Mouse (Mus musculus) erythroid progenitor cell, adult 5-6 weeks (primary cell): Measurements from ENCODE around the gene Trim17. TPM values are rescaled to one million over a fixed set of nuclear protein-coding genes. Genes with fewer than 3 reads are reported as not detected.
"Not testable (repeated sequence)": the region's sequence is repeated elsewhere in the genome, so short reads cannot be mapped to it uniquely, and the experiment has no call there.

Experiments used
- ATAC-seq: replicated peaks from 2 replicates; pipeline ENCODE4 v1.8.0; 2016; ENCODE audit warnings: moderate number of reproducible peaks, mild to moderate bottlenecking, moderate TSS enrichment, inconsistent platforms; ENCODE audit not compliant: poor library complexity, low FRiP score, severe bottlenecking
- total RNA-seq, 2 experiments: library from RNA; stranded (forward) in 1 of 2; stranded (reverse) in 1 of 2; fragments of 150-400 nt in 1 of 2; fragments of 186-747, 209-891 nt in 1 of 2; gene quantifications; 2 replicates each; pipeline versions ENCODE4 v1.2.3 to v1.2.4; 2015 to 2017; ENCODE audit warnings: low replicate concordance in 2 of 2

Trim17 gene
- total RNA-seq, 2 experiments from 2014 or later: 0.84 to 1.2 TPM

DNA sequence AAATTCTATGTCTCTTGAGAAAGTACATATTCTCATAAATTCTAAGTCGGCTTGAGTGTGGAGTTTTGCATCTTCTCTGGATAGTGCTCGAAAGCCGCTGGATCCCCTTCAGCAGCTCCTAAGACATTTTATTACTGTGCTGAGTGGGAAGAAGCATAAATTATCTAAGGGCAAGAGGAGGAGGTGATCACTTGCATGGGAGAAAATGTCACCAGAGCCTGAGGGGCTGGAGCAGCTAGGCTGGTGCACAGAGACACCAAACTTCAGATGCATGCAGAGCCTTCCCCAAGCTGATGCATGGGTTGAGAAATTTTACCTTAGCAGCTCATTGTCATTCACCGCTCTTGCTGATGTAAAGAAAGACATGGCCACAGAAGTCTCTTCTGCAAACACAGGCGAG, 10.3 kb upstream of the Trim17 start:
- no peak for ATAC-seq

DNA sequence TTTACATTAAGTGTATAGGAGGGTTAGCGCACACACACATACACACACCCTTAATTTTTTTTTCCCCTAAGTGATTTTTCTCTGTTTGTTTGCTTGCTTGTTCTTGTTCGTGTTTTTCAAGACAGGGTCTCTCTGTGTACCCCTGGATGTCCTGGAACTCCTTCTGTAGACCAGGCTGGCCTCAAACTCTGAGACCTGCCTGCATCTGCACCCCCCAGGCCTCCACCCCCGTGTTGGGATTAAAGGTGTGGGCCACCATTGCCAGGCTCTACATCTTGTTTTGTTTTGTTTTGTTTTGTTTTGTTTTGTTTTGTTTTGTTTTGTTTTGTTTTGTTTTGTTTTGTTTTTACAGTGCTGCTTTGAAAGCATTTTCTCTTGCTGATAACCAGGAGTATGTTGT, 7.2 kb upstream of the Trim17 start:
- ATAC-seq: no peak

DNA sequence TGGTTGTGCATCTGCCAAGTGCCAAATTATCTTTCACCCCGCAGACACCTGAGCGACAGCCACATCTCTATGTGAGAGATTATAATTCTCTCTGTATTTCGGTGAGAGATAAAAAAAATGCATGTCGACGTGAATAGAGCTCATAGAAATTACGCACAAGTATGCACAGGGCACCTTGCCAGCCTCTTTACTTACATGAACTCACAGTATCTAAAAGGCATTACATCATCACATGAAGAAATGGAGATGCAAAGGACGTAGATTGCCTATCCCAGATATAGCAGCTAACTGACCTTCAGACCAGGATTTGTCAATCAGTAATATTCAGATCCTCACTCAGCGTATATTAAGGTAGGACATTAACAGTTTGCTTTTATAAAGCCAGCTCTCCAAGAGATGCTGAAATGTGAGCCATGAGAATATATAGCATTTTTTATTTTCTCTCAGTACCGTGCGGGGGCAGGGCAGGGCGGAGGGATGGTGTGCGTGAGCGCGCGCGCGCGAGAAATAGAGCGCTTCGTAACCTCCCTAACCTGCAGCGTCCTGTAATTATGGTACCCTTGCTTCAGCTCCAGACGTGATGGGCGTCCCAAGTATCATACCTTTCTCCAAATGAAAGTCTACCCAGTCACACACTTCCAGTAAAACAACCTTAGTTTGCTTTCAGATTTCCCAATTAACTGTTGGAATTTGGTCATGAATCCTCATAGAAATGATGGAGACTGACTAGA, 6.5 kb upstream of the Trim17 start:
- peak; percentile 74 for ATAC-seq

DNA sequence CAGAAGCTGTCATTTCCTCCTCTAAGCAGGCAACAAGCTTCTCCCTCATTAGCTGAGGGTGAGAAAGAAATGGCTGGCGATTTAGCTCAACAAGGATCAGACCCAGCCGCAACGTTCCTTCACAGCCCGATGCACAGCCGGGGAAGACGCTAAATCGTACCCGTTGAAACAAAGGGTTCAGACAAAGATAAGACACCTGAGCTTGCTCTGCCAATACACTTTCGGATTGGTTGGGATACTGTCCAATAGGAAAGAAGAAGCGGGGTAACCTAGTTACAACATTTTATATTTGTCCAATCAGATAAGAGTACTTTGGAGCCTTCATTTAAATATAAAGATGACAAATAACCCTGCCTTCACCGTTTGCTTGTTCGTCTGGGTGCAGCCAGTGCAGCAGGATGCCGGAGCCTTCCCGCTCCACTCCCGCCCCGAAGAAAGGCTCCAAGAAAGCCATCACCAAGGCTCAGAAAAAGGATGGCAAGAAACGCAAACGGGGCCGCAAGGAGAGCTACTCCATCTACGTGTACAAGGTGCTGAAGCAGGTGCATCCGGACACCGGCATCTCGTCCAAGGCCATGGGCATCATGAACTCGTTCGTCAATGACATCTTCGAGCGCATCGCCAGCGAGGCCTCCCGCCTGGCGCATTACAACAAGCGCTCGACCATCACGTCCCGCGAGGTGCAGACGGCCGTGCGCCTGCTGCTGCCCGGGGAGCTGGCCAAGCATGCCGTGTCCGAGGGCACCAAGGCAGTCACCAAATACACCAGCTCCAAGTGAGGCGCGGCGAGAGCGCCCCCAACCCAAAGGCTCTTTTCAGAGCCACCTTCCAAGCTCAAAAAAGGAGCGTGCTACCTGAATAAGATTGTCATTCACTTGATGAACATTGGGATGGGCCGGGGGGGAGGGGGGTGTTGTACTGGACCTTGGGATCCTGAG, 5.7 kb upstream of the Trim17 start, which contains the start of gene Hist3h2ba:
TSS of gene Hist3h2ba (plus strand) at position 379 of the 938 bp plus-strand sequence.
- peak; percentile 75 for ATAC-seq

DNA sequence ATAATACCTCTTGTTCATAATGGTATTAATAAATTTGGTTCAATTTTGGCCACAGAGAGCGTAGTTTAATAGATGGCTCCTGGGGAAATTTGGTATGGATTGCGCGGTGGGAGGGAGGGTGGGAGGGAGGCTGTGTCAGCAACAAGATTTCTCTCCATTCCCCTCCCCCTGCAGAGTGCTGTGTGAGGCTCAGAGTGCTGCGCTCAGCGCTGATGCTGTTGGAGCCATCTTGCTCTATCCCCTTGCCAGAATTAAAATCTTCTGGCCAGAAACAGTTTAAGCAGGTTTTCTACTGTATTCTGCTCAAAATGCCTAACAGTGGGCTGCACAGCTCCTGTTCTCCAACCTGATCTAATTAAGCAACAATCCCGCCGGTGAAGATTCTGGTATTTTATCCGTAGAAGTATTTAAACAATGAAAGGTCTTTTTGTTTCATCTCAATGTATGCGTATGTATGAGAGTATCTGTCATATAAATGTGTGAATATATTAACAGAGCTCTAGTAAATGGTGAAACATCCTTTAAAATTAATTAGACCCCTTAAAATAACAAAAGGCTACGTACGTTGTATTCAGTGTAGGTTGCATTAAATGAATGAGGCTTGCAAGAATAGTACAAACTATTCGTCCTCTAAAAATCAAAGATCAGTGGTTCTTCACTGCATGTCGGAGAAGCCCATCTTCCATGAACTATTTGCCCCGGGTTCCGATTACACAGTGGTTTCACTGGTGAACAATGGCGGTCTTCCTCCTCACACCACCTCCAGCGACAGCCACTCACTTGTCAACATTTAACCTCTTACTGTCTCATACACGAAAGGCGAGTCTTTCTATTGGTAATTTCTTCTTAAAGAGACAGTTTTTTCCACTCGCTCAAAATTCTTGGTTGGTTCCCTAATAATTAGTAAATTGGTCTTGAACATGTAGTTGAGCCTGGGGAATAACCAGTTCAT, 4.7 kb upstream of the Trim17 start:
- ATAC-seq: no peak

DNA sequence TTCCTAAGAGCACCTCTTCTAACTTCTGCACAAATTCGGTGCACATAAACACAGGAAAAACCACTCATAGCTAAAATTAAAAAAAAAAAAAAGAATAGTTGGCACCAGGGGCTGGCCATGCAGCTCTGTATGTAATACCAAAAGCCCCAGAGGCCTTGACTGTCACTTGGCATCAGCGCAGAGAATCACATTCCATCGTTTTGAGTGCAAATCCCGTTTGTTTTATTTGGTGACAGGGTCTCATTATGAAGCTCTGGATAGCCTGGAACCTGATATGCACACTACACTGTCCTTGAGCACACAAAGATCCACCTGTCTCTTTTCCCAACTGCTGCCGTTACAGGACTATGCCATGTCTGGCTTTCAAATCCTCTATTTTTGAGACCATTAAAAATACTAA, 3.3 kb upstream of the Trim17 start:
- no peak for ATAC-seq

DNA sequence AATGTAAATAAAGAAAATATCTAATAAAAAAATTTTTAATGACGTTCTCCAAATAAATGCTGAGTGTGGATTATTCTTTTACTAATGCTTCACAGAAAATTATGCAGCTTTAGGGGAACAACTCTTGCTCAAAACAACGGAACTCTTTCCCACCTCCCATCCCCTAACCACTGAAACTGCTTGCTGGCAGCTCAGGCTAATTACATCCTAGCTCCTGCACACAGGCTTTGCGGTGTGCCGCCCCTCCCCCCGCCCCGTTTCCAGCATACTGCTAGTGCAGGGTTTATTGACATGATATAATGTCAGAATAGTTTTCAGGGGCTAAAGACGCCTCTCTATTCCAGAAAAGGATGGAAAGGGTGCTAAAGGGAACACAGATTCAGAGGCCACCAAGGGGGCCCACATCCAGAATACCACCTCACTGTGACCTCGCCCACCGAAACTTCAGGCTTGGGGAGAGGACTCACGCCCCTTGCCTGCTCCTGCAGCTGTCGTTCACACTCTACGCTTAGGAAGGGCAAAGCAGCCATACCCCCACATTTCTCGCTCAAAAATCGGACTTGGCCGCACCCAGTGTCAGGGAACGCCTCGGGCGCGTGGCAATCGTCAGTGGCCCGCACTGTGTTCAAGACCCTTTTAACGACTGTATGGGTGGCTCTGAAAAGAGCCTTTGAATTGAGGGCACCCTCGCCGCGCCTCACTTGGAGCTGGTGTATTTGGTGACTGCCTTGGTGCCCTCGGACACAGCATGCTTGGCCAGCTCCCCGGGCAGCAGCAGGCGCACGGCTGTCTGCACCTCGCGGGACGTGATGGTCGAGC, 925 bp upstream of the Trim17 start:
- ATAC-seq: peak; percentile 16

DNA sequence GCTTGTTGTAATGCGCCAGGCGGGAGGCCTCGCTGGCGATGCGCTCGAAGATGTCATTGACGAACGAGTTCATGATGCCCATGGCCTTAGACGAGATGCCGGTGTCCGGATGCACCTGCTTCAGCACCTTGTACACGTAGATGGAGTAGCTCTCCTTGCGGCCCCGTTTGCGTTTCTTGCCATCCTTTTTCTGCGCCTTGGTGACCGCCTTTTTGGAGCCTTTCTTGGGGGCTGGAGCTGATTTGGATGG, 390 bp upstream of the Trim17 start:
- ATAC-seq: not testable (repeated sequence)

DNA sequence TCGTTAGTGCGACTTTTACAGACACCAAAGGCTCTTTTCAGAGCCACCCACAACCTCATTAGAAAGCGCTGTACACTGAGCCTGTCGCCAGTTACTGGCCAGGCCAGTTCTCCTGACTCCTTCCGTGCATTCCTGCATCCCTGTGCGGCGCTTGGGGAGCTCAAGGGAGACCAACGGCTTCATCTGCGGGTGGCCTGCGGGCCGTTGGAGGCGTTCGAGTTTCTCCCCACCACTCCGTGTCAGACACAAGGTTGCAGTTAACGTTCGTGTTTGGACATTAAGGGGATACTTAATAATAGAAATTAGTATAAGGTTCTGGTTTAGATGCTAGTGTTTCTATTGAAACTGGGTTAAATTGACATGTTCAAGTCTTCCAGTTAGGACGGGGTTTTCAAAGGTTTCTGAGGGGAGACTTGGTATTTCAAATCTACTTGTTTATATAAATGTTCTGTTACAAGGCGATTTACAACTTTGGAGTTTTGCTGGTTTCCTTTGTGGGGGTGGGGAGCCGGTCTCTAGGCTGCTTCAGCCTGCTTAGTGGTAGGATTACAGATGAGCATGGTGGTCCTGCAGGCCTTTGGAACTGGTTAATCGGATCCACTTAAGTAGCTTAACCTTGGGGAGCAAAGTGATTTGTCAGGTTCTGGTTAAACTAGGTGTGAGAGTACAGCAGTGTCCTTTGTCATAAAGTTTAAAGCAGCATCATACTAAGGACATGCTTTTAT, 820 bp downstream of the Trim17 start:
- ATAC-seq: peak; percentile 3; the same call in 1 of the 2 replicates

DNA sequence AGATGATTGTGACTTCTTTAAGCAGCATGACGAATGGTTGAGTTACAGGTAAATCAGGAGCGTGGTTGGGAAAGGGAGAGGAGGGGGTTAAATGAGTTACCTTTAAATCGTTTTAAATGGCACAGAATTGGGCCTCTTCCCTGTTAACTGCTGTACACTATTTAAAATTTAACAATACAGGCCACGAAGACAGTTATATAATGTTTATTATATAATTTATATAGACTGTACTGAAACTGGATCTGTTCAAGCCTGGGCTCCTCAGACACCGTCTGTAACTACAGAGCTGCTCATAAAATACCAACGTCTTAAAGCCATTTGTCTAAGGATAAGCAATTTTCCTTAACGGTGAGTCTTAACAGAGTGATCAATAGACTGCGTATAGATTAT, 1.4 kb downstream of the Trim17 start:
- ATAC-seq: no peak

DNA sequence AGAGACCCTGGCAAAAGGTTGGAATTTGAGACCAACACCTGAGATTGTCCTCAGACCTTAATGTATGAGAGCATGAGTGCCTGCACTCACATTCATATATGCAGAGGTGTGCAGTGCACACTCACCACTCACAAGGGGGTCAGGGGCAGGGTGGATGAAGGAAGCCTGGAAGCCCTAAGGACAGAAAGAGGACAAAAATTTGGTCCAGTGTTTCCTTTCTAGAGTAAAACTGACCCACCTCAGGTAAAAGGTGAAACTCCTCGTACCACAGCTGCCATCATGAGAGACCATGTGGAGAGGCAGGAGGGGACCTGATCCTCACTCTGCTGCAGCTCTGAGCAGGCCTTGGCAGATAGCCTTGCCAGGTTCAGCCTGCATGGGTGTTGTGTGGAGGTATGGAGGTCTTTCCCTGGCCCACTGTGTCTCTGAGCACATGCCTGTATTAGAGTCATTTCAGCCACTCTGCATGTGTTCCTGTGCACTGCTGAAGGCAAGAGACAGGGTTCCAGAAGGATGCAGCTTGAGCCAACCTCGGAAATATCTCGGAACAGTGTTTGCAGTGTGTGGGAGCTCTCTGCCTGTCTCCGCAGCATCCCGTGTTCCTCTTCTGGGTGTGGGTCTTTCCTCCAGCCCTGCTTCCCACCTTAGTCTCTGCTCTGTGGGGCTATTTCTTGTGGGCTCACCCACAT, 2.9 kb downstream of the Trim17 start:
- ATAC-seq: no peak

DNA sequence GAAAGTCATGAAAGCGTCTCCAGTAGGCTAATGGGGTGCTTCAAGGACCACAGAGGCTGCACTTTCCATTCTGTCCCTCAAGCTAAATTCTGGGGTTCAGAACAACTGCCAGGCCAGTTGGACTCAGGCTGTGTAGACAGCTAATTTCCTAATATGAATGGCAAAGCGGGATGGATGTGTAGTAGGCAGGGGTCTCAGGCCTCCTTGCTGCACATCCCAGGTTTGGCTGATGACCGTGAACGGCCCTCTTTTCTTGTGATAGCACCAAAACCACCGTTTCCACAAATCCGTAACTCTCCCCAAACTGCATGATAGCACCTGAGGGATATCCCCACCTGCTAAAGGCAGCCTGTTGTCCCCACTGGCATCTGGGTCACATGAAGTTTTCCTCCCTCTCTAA, 4.1 kb downstream of the Trim17 start:
- no peak for ATAC-seq

DNA sequence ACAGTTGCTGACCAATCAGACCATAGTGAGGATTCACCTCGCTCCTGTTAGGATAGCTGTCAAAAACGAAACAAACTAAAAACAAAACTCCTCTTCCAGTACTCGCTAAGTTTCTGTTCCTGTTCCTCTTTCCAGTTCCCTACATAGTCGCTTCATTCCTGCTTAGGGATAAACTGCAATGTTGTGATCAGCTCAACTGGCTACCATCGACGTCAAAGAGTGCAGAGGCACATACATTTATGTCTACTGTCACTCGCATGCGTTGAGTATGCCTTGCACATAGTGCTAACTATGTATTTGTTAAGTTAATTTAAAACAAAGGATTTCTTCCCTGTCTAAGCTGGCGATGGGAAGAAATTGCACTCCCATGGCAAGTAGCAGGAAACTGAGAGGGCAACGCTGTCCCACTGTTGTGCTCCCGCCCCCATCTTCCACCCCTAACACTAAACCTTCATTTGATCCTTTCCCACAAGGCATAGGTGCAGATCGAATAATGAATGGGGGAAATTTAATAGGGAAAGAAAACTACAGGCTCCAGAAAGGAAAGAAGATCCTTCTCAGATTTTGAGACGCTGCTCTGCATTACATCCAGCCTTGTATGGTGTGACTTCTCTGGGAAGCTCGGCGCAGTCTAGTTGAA, 4.8 kb downstream of the Trim17 start:
- ATAC-seq: no peak

DNA sequence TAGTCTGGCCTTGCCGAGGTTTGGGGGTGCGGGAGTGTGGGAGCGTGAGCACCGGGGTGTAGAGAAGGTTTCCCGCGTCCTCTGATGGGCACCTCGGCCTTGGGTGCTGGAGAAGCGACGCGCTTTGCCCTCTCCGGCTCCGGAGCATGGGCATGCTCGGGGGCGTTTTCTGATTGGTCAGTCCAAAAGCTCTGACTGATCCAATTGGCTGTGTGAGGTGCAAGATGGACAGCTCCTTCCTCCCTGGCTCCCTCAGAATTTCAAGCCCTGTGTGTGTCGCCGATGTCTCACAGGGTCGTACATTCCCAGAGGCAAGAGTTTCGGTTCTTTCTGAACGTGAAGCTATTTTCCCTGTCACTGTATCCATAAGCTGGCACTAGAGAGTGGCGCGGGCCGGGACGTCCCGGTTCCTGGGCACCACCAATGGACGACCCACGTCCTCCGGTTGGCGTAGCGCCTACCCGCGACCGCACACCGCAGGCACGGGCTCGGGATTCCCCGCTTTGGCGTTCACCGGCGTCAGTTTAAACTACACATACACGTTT, 5.5 kb downstream of the Trim17 start:
- peak; percentile 76 for ATAC-seq

DNA sequence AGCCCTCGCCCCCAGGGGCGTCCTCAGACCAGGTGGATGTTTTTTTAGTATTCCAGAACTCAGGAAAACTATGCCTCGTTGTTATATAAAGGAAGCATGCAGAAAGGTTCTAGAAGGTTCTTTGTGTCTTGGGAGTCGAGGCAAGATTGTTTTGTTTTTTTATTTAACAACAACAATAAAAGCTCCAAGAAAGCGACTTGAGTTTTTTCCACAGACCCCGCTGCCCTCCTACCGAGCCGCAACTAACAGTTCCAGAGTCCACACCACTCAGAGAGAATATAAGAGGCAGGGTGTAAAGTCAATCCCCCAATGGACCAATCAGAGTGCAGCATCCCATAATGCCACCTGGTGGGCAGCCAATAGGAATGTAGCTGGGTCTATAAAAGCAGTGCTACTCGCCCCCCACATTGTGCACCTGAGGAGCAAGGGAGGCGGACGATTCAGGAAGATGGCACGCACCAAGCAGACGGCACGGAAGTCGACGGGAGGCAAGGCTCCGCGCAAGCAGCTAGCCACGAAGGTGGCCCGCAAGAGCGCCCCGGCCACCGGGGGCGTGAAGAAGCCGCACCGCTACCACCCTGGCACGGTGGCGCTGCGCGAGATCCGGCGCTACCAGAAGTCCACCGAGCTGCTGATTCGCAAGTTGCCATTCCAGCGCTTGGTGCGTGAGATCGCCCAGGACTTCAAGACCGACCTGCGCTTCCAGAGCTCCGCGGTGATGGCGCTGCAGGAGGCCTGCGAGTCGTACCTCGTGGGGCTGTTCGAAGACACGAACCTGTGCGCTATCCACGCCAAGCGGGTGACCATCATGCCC, 7.1 kb downstream of the Trim17 start:
- no peak for ATAC-seq

DNA sequence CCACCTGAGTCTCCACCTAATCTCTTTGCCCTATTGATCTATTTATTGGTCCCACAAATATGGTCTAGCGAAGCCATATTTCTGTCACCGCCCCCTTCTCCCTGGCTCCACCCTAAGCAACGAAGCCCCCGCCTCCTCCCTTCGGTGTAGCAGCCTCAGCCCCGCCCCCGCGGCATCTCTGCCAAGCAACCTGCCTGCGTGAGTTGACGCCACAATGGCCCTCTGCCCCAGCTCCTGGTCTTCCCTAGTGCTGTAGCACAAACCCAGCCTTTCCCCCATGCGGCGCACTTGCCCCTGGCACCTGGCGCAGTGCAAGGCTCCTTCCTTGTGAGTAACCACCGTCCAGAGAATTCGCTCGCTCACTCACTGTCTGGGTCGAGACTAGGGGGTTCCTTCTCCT, 9.1 kb downstream of the Trim17 start:
- ATAC-seq: no peak

DNA sequence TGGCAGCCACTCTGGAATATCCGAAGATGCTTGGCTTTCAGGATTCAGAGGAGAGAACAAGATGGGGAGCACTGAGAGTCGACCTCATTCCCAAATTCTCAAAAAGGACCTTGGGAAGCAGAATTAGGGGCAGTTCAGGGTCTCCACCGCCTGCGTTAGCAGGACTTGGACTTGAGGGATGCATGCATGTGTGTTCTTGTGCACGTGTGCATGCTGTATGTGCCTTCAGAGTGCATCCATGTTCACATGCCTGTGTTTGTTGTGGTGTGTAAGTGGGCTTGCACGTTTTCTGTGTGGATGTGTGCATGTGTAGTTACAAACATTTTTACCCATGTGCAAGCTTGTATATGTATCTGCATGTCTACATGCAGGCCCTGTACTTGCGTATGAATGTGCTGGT, 9.7 kb downstream of the Trim17 start:
- no peak for ATAC-seq
